Mouse (Mus musculus): ENCODE data around the gene Rnaseh2c.

DNA sequence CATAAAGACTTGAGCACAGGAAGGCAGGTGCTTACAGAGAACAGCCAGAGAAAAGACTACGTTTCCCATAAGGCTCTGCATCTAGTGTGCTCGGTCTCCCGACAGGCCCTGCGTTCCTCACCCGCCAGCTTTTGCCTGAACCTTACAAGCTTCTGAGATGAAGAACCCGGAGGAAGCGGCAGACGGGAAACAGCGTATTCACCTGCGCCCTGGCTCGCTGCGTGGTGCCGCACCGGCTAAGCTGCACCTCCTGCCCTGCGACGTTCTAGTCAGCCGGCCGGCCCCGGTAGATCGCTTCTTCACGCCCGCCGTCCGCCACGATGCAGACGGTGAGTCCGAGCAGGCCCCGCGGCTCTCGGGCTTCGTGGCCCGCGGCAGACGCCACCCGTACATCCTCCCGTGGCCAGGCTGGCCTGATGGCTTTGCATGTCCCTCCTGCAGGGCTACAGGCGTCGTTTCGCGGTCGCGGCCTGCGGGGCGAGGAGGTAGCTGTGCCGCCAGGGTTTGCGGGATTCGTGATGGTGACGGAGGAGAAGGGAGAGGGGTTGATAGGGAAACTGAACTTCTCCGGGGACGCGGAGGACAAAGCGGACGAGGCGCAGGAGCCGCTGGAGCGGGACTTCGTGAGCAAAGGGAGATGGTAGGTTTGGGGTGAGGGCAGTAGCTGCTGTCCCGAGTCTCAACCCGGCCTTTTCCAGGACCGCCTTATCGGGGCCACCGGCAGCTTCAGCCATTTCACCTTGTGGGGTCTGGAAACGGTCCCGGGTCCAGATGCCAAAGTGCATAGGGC is at the start of gene Rnaseh2c:
- TF ChIP-seq CTCF (IDR thresholded peaks at IDR 0.05; ENCODE audit: low read depth) (no peak), EP300 (IDR thresholded peaks at IDR 0.05; ENCODE audit: low read depth) (no peak)
